Mouse (Mus musculus) hindbrain, embryonic 16.5 days (tissue): ENCODE measurements around the gene Tead1. TPM values are rescaled to one million over a fixed set of nuclear protein-coding genes. Genes with fewer than 3 reads are reported as not detected.

Experiments used
- ATAC-seq: fragments of 200-750 bp; cut with Nextera tagmentation; 2 replicates; pipeline ENCODE4 v1.8.0; 2017; ENCODE audit warnings: moderate TSS enrichment, moderate library complexity
- H3K27ac ChIP-seq: fragments of 300-500 bp; sonication (generic); 2 replicates; pipeline ENCODE4 v1.5.1; 2014; ENCODE audit warnings: low read depth, mild to moderate bottlenecking, control low read depth, low read length, moderate library complexity
- H3K27me3 ChIP-seq: fragments of 300-500 bp; sonication (generic); replicated peaks from 2 replicates; pipeline ENCODE4 v1.6.1; 2014; ENCODE audit warnings: low read length; ENCODE audit not compliant: control insufficient read depth, insufficient read depth
- H3K36me3 ChIP-seq: fragments of 300-500 bp; sonication (generic); 2 replicates; pipeline ENCODE4 v1.6.1; 2014; ENCODE audit warnings: mild to moderate bottlenecking, low read length, moderate library complexity, mixed read lengths; ENCODE audit not compliant: control insufficient read depth, insufficient read depth
- H3K4me1 ChIP-seq: fragments of 300-500 bp; sonication (generic); 2 replicates; pipeline ENCODE4 v1.6.1; 2014; ENCODE audit warnings: low read depth, low read length; ENCODE audit not compliant: control insufficient read depth, insufficient read depth
- H3K4me2 ChIP-seq: fragments of 300-500 bp; sonication (generic); 2 replicates; pipeline ENCODE4 v1.6.1; 2014; ENCODE audit warnings: mild to moderate bottlenecking, low read length, control low read depth, moderate library complexity
- H3K4me3 ChIP-seq: fragments of 300-500 bp; sonication (generic); 2 replicates; pipeline ENCODE4 v1.5.1; 2014; ENCODE audit warnings: mild to moderate bottlenecking, low read length, control low read depth, moderate library complexity
- H3K9ac ChIP-seq: fragments of 300-500 bp; sonication (generic); 2 replicates; pipeline ENCODE4 v1.6.1; 2014; ENCODE audit warnings: low read depth, mild to moderate bottlenecking, control low read depth, low read length, moderate library complexity
- H3K9me3 ChIP-seq: fragments of 300-500 bp; sonication (generic); 2 replicates; pipeline ENCODE4 v1.6.1; 2014; ENCODE audit warnings: mild to moderate bottlenecking, low read length, moderate library complexity; ENCODE audit not compliant: control insufficient read depth
- WGBS: fragments of 180-500 bp; shearing (Covaris S2); extraction: QIAGEN DNeasy Blood & Tissue Kit; methylation state at CpG from one replicate; pipeline ENCODE4 v1.1.7; 2014; 5-methylcytosine and 5-hydroxymethylcytosine counted together
- polyA plus RNA-seq: library from polyadenylated mRNA; unstranded; fragments of >200 nt; fragmentation: Nextera tagmentation; extraction: Ambion mirVana; gene quantifications from 2 replicates; pipeline ENCODE4 v1.2.1, GENCODE M21; 2015

The Tead1 gene
- polyA plus RNA-seq, 1 experiment from 2014 or later, result 12.1 TPM

GRCm38 (mm10) chr7:112907468-112907867 lies 228.3 kb downstream of the Tead1 start:
- Histone ChIP-seq H3K4me2 (no peak overlapping the region), H3K4me1 (no peaks in the 10 kb centered on the region), H3K4me3 (no peak overlapping the region), H3K27ac (no peak overlapping the region), H3K9ac (no peak overlapping the region), H3K27me3 (no peaks in the 10 kb centered on the region), H3K9me3 (no peaks in the 10 kb centered on the region), H3K36me3 (no peaks in the 10 kb centered on the region)
- 63% methylated on average over 2 of the region's 2 CpGs for WGBS
- no peak for ATAC-seq

- H3K4me3 ChIP-seq, result no peak overlapping the region
- no peaks in the 10 kb centered on the region for H3K36me3 ChIP-seq
- no peaks in the 10 kb centered on the region for H3K27me3 ChIP-seq
- ATAC-seq, result no peak
- no peaks in the 10 kb centered on the region for H3K9me3 ChIP-seq
- 86% methylated on average over 10 of the region's 10 CpGs for WGBS
- no peaks in the 10 kb centered on the region for H3K4me1 ChIP-seq
- no peak overlapping the region for H3K9ac ChIP-seq
- H3K27ac ChIP-seq, result no peak overlapping the region
- H3K4me2 ChIP-seq, result no peak overlapping the region
Measured at GRCm38 (mm10) chr7:112909164-112909563, 230.0 kb downstream of the Tead1 start.

GRCm38 (mm10) chr7:112912969-112913368 lies 233.9 kb downstream of the Tead1 start:
- no peaks in the 10 kb centered on the region for H3K27me3 ChIP-seq
- no peak overlapping the region for H3K4me2 ChIP-seq
- no peak overlapping the region for H3K9ac ChIP-seq
- H3K27ac ChIP-seq, result no peak overlapping the region
- H3K4me3 ChIP-seq, result no peak overlapping the region
- H3K4me1 ChIP-seq, result peaks cover 4% of the 10 kb centered on the region
- H3K9me3 ChIP-seq, result no peaks in the 10 kb centered on the region
- no peaks in the 10 kb centered on the region for H3K36me3 ChIP-seq
- WGBS, result 81% methylated on average over 3 of the region's 3 CpGs
- ATAC-seq, result no peak

DNA sequence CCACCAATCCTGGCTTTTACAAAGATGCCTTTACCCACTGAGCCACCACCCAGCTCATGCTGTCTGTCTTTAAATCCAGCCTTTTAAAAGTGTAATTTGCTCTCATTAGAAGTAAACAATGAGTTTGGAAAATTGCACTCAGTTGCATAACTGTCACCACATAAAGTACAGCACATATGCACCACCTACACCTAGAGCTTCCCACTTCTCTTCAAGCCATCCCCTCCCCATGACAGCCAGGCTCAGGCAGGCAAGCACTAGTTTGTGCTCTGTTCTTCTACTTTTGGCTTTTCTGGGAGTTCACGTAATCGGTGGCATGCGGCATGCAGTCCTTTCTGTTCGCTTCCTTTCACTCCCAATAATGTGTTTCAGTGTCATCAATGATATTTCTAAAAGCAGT lies 236.5 kb downstream of the Tead1 start:
- Histone ChIP-seq H3K4me3 (no peak overlapping the region), H3K27ac (no peak overlapping the region), H3K4me1 (peaks cover 11% of the 10 kb centered on the region), H3K9me3 (no peaks in the 10 kb centered on the region), H3K36me3 (no peaks in the 10 kb centered on the region), H3K4me2 (no peak overlapping the region), H3K27me3 (no peaks in the 10 kb centered on the region), H3K9ac (no peak overlapping the region)
- ATAC-seq, result no peak
- WGBS, result 55% methylated on average over 4 of the region's 4 CpGs

- ATAC-seq, result no peak
- Histone ChIP-seq H3K4me3 (no peak overlapping the region), H3K27ac (no peak overlapping the region), H3K4me2 (no peak overlapping the region; the same call in 1 of the 2 replicates), H3K9ac (no peak overlapping the region), H3K36me3 (no peaks in the 10 kb centered on the region), H3K27me3 (no peaks in the 10 kb centered on the region), H3K9me3 (no peaks in the 10 kb centered on the region), H3K4me1 (peaks cover 11% of the 10 kb centered on the region)
- 49% methylated on average over 10 of the region's 10 CpGs for WGBS
Measured at GRCm38 (mm10) chr7:112917613-112918278, 238.6 kb downstream of the Tead1 start.

GRCm38 (mm10) chr7:112918279-112918991 lies 239.3 kb downstream of the Tead1 start:
- 0 out of 2 replicates have a peak overlapping the region, but pooled peaks have one; percentile 9 for H3K4me3 ChIP-seq
- peak overlapping the region; percentile 48 for H3K9ac ChIP-seq
- H3K4me1 ChIP-seq, result peaks cover 11% of the 10 kb centered on the region
- no peaks in the 10 kb centered on the region for H3K9me3 ChIP-seq
- ATAC-seq, result peak; percentile 58
- H3K36me3 ChIP-seq, result no peaks in the 10 kb centered on the region
- no peak overlapping the region for H3K27ac ChIP-seq
- no peaks in the 10 kb centered on the region for H3K27me3 ChIP-seq
- WGBS, result 38% methylated on average over 22 of the region's 22 CpGs
- H3K4me2 ChIP-seq, result peak overlapping the region; percentile 41

- no peaks in the 10 kb centered on the region for H3K36me3 ChIP-seq
- H3K27ac ChIP-seq, result no peak overlapping the region
- no peak overlapping the region for H3K4me2 ChIP-seq
- no peaks in the 10 kb centered on the region for H3K9me3 ChIP-seq
- H3K4me3 ChIP-seq, result no peak overlapping the region
- H3K27me3 ChIP-seq, result no peaks in the 10 kb centered on the region
- WGBS, result 4% methylated on average over 4 of the region's 4 CpGs
- no peak overlapping the region for H3K9ac ChIP-seq
- ATAC-seq, result peak; percentile 49; the same call in 1 of the 2 replicates
- peaks cover 11% of the 10 kb centered on the region for H3K4me1 ChIP-seq
Measured at GRCm38 (mm10) chr7:112919845-112920244, 240.7 kb downstream of the Tead1 start.

DNA sequence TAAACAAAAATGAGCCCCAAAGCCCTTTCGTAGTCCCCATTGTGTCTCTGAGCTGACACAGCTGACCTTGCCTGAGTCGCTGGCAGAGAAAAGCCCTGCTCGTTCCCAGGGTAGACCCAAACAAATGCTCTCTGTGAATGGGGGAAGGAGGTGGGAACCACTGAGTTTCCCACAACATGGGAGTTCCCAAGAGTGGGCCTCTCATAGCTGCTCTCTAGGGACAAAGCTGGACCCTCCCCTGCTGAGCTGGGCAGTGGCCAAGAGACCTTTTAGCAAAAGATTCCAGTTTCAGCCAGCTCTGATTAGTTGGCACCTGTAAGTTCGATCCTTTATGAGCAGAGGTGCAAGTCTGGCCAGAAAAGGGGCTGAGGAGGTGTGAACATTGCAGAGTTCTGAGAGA lies 243.7 kb downstream of the Tead1 start:
- H3K9me3 ChIP-seq, result no peaks in the 10 kb centered on the region
- no peak for ATAC-seq
- no peak overlapping the region for H3K4me2 ChIP-seq
- H3K9ac ChIP-seq, result no peak overlapping the region
- peaks cover 8% of the 10 kb centered on the region for H3K4me1 ChIP-seq
- H3K4me3 ChIP-seq, result no peak overlapping the region
- no peaks in the 10 kb centered on the region; the same call in 1 of the 2 replicates for H3K27me3 ChIP-seq
- no peaks in the 10 kb centered on the region for H3K36me3 ChIP-seq
- 26% methylated on average over 4 of the region's 4 CpGs for WGBS
- H3K27ac ChIP-seq, result no peak overlapping the region

DNA sequence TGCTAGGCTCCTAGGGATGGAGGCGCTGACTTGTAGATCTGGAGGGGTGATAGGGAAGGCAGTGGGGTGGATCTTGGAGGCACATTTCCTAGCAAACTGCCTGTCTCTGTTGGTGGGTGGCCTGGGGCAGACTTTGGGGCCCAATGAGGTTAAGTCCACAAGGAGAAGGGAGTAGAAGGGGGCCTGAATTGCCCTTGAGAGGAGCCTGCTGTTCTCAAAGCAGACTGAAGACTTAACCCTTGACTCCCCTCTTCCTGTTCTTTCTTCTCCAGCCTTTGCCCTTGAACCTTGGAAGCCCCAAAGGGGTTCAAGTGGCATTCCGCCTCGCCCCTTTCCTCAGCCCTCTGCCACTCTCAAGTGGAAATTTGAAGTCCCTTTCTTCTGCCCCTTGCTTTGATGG lies 244.6 kb downstream of the Tead1 start:
- H3K27ac ChIP-seq, result no peak overlapping the region
- H3K4me3 ChIP-seq, result no peak overlapping the region
- H3K9ac ChIP-seq, result no peak overlapping the region
- no peaks in the 10 kb centered on the region for H3K36me3 ChIP-seq
- 77% methylated on average over 3 of the region's 3 CpGs for WGBS
- H3K4me1 ChIP-seq, result peaks cover 2% of the 10 kb centered on the region; the same call in 1 of the 2 replicates
- H3K27me3 ChIP-seq, result no peaks in the 10 kb centered on the region; the same call in 1 of the 2 replicates
- ATAC-seq, result no peak
- no peaks in the 10 kb centered on the region for H3K9me3 ChIP-seq
- H3K4me2 ChIP-seq, result no peak overlapping the region
